Mouse (Mus musculus) right cerebral cortex, postnatal 14 days (tissue): ENCODE measurements at regions not wholly inside any gene's neighbourhood (a gene's known extent, or its start where the extent isn't known, plus 50 kb on each side); places are given as distances from the start of the nearest gene placed in this dataset.

ENCODE experiments used
- DNase-seq: peaks from one replicate; pipeline ENCODE4 v3.0.0; 2022

DNA sequence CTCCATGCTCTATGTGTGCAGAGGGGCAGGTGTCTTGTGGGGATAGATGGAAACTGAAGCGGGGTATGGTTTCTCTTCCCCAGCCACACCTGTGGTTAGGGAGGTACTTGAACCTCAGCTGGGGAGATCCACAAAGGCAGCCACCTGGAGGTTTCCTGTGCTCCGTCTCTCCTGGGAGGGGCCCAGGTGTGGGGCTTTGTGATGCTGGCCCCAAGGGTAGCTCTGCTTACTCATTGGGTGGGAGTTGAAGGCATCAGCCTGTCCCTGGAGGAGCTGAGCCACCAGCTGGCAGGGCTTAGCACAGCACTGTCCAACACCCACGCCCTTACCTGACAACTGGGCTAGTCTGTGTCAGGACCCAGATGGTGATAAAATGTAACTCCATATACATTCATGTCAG is 81.4 kb downstream of the Lhx2 start:
- DNase-seq, result no peak

DNA sequence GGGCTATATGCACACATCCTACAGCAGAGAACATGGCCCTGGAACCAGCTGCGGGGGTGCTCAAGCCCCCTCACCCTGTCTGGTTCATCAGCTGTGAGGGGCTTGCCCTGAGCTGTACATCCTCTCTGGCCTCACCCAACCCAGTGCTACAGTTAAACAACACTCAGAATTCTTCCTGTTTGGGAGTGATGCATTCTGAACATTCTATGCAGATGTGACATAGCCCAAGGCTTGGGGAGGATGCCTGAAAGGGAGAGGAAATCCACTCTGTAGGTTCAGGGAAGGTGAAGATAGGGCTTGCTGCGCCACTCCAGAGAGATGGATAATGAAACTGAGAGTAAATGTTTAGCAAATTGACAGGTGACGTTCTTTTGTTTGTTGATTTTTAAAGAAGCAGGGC is 83.3 kb downstream of the Lhx2 start:
- no peak for DNase-seq

DNA sequence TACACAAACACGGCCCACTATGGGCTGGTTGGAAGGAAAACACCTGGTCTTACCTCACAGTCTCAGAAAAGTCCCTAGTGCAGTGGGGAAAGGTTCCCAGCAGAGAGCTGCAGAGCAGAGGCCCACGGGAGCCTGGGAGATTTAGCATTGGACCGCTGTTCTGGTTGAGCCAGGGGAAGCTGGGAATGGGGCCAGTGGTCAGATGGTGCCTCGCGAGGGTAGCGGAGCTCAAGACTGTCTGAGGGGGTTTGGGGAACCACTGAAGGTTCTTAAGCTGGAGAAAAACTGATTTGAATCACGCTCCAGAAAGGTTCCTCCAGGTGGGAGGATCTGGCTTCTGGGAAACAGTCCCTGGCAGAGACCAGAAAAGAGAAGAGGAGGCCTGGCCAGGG is 84.8 kb downstream of the Lhx2 start:
- no peak for DNase-seq

DNA sequence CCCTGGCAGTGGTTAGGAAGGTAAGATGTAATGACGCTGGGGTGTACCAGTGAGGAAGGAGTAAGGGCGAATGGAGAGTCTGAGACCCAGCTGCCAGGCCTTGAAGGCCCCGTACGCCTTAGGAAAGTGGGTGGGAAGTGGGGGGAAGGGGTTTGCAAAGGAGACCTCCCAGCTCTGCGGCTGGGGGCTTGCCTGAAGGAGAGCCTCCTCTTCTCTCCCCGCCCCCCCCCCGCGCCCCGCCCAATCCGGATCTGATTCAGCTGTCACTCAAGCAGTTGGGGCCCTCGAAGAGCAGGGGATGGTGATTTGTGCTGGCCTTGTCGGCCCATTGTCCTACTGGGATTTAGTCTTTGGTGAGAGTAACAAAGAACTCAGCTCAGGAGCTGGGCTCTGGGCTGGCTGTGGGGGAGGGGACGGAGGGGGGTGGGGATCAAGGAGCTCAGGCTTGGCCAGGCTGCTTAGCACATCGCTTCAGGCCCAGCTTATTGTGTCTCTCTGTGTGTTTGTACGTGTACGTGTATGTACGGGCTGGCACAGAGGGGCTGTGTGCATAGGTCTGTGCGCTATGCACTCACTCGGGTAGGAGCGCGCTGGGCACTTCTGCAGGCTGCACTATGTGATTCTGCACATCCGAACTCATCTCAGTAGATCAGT is 85.3 kb downstream of the Lhx2 start:
- no peak for DNase-seq

DNA sequence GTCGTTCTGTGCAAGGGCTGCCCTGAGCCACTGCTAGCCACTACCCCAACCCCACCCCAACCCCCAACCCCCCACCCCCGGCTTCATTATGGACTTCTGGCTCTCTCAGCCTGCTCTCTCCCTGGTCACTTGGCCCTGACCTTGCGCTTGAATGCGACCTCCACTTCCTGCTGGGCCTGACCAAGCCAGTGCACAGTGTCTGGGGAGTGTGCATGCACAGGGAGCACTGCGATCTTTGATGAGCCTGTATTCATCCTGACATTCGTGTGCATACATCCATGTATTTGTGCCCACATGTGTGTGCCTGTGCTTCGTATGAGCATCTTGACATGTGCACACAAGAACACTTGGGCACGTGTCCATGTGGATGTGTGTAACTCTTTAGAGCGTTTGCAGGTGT is 85.9 kb downstream of the Lhx2 start:
- no peak for DNase-seq

DNA sequence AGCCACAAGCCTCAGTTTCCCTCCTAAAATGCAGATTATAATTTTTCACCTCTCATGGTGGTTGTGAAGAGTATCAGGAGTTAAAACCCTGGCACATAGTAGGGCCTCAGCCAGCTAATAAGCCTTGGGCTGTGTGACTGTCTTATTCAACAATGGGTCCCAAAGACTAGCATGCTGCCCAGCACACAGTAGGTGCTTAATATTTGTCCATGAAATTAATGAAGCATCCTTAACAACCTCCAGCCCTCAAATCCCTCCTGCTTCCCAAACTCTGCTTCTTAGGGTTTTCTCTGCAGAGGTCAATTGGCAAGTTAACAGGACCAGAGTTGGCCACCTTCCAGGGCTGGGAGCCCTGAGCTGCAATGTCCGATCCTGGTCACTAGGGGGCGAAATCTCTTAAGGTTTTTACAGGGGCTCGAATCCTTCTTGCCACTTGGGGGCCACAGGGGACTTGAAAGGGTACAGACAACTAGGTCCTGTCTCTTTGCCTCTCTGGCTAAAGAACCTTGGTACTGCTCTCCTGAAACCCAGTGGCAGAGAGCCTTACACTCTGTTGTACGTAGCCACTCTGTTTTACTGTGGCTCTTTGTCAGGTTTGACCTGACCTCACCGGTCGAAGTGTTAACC is 81.6 kb upstream of the Nek6 start:
- peak; percentile 54 for DNase-seq

DNA sequence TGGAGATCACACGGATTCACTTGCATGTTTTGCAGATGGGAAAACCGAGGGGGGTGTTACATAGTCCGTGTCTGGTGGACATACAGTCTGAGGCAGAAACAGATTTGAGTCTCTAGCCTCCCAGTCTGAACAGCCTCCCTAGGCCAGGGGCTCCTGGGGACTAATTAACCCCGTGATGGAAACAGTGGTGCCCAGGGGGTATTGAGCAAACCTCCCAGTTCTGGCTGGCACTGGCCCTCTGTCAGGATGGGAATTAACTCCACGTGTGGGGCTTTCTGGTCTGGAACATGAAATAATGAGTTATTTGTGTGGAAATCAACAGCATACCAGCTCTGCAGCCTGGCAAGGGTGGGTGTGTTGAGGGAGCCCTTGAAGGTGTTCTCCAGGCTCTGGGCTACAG is 79.9 kb upstream of the Nek6 start:
- no peak for DNase-seq

DNA sequence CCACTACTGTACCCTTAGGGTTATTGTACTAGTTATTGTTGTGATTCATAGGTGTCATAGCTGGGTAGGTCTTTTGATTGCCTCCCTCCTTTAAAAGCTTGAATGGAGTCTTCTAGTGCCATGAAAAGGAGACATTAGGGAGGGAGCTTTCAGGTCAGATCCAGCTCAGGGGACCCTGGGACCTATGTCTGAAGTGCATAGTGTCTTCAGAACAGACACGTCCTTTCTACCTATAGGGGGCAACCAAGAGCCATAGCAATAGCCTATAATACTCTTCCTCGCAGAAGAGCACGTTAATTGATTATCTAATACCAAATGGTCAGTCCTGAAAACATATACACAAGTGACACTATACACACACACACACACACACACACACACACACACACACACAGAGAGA is 77.7 kb upstream of the Nek6 start:
- DNase-seq, result no peak

DNA sequence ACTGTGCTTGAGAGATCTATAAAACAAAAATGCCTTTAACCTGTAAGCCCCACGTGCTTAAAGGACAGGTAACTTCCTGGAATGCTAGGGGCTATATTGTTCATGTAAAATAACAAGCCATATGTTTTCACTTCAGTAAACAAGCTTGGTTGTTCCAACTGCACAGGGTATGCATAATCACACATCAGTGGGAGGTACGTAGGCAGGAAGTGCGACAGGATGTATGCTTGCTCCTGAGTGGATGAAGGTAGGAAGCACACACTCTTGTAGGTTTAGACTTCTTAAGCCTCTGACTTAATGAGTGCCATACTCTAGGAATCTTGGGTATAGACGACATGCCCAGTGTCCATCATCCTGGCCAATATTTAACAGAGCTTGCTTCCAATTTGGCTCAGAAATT is 74.7 kb upstream of the Nek6 start:
- no peak for DNase-seq

DNA sequence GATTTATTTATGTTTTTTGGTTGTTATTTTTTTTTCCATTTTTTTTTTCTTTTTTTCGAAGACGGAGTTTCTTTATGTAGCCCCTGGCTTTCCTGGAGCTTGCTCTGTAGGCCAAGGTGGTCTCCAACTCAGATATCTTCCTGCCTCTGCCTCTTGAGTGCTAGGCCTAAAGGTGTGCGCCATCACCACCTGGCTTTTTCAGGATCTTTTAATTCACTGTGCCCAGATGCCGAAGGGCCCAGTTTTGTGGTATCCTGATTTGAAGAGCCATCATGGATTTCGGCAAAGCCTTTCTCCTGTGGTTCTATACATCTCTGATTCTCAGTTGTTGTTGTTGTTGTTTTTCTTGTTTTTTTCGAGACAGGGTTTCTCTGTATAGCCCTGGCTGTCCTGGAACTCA is 72.3 kb upstream of the Nek6 start:
- DNase-seq, result no peak

DNA sequence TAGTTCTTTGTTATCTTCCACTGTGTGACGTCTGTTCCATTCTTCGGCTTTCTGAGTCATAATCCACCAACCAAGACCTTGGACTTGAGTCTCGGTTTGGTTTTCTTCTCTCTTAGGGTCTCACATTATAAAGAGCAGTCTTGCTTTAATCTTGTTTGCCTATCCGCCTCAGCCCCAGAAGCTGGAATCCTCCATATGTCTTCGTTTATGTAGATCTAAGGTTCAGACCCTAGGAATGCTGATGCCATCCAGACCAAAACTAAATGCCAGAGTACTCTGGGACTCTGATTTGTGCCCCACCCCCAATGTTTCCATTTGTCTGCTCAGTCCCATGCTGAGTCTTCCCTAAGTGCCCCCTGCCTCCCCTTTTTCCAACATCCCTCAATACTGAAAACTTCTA is 71.5 kb upstream of the Nek6 start:
- no peak for DNase-seq

DNA sequence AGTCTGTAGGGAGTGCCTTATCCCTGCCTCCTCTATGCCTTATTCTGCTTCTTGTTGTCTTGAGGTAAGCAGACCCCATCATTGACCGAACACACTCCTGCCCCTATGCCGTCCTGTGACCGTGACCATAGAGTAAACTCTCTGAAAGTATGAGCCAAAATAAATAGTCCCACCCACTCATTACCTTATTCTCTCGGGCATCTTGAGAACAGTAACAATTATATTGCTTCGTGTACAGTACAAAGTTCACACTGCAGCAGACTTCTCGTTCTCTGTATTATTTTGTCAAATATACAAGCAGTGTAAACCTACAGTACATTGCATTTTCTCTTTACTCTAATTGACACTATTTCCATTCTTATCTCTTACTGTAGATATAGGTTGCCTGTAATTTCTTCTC is 62.4 kb upstream of the Nek6 start:
- DNase-seq, result no peak

DNA sequence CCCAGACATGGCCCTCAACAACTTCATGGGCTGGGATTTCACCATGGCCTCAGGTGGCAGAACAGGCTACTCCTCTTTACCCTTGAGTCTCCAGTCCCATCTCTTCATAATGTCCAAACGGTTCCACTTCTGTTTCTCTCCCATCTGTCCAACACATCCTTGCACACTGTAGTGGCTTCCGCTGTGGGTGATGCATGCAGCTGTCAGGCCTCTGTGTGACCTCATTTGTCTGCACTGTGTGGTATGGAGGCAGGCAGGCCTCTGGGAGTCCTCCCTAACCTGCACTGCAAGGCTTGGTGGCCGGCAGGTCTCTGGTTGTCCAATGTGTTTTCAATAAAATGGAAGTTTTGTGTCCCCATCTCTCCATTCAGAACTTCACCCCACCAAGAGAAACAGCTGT is 54.9 kb upstream of the Nek6 start:
- no peak for DNase-seq

DNA sequence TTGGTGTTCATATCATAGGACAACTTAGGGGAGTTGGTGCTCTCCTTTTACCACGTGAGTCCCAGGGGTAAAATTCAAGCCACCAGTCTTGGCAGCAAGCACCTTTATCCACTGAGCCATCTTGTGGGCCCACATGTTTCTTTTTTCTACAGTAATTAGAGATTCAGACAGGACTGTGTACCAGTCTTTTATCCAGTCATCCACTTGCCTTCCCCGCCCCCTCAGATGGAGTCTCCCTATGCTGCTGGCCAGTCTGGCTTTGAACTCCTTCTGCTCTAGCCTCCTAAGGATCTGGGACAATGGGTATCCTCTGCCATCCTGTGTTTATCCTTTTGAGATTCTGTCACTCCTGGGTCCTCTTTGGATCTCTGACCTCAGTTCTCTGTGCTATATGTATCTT is 51.1 kb upstream of the Nek6 start:
- no peak for DNase-seq

DNA sequence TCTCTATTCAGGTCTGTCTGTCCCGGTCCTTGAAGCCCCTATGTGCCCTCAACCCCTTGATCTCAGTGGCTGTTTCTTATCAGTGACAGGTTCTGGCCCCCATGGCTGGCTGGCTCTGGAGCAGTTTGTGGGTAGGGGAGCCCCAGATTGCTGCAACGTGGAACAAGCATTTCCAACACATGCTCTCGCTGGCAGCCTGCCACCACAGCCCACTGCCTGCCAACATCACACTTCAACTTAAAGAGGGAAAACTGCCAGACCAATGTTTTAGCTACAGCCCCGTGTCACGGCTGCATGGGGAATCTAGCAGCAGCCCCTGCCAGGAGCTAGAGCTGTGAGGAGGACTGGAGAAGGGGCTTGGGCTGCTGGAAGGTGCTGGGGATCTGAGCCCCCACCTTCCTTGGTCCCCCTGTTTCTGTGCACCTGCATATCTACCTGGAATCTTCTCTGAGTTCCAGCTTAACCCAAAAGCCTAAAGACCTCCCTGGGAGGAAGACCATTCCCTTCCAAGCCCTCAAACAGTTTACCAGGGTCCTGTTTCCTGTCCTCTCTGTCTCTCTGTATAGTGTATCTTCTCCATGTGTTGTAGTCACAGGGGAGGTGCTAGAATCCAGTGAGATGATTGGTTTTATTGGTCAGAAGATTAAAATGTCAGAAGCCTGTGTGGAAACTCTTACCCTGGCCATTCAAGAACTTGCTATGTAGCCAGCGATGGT is 50.5 kb upstream of the Nek6 start:
- peak; percentile 89 for DNase-seq
